Mouse (Mus musculus) lung, adult 2 months (tissue): ENCODE data around the gene Cys1.
A peak's percentile ranks its signal among the peaks of the same experiment; 100 is the strongest.

Source experiments
- CTCF ChIP-seq: fragments of 200-500 bp; IDR thresholded peaks from 2 replicates; pipeline ENCODE4 v1.5.1; 2011; ENCODE audit warnings: mild to moderate bottlenecking, low read length, control low read depth; ENCODE audit not compliant: insufficient read depth
- POLR2A ChIP-seq: fragments of 200-500 bp; IDR thresholded peaks from 2 replicates; pipeline ENCODE4 v1.6.1; 2011; ENCODE audit warnings: low read depth, mild to moderate bottlenecking, control low read depth, low read length, borderline replicate concordance; ENCODE audit errors: extremely low read depth

DNA sequence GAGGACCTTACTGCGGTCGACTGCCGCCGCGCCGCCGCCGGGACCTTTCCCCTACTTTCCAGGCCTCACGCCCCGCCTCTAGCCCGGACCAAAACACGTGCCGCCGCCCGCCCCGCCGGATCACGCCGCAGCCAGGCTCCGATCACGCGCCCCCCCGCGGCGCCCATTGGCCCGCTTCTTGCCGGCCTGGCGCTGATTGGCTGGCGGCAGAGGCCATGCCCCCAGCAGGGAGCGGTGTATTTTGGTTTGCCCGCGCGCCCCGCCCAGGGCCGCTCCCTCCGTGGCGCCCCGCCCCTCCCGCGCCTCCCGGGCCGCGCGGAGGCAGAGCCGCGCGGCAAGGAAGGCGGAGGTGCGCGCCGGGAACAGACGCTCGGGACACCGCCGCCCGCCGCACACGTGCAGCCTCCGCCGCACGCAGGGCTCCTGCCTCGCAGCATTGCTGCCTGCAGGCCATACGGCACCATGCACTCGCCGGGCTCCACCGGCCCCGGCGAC, 30.5 kb downstream of the Cys1 start, which contains the start of gene Klf11:
- TF ChIP-seq CTCF (no peak), POLR2A (peak; percentile 54; the same call in 1 of the 2 replicates)
